Mouse (Mus musculus): ENCODE data around the gene Has1.

- TF ChIP-seq CTCF (IDR thresholded peaks at IDR 0.05; ENCODE audit: control insufficient read depth, insufficient read depth, insufficient replicate concordance, low read depth, low read length) (no peak), POLR2A (IDR thresholded peaks at IDR 0.05; ENCODE audit: control insufficient read depth, low read depth, low read length) (no peak)
Measured at GRCm38 (mm10) chr17:17840796-17841195, 14.2 kb downstream of the Has1 start.
